Mouse (Mus musculus): ENCODE measurements at regions not wholly inside any gene's neighbourhood (a gene's known extent, or its start where the extent isn't known, plus 50 kb on each side); places are given as distances from the start of the nearest gene placed in this dataset.

GRCm38 (mm10) chr4:152731988-152732387, 254.3 kb upstream of the Kcnab2 start:
- peak; percentile 44 to 52 for DNase-seq (ENCODE audit: low spot score in 2 of 2)

- no peak for DNase-seq (ENCODE audit: low spot score in 2 of 2)
These were observed 253.5 kb upstream of the Kcnab2 start for GRCm38 (mm10) chr4:152731082-152731720.

- DNase-seq (ENCODE audit: low spot score in 2 of 2) = no peak
These were observed 251.8 kb upstream of the Kcnab2 start for GRCm38 (mm10) chr4:152729421-152729820.

- no peak for DNase-seq (ENCODE audit: low spot score in 2 of 2)
These were observed 248.2 kb upstream of the Kcnab2 start for GRCm38 (mm10) chr4:152725881-152726280.

- DNase-seq (ENCODE audit: low spot score in 2 of 2) = no peak
These were observed 247.8 kb upstream of the Kcnab2 start for GRCm38 (mm10) chr4:152725423-152725822.

GRCm38 (mm10) chr4:152724741-152725140, 247.1 kb upstream of the Kcnab2 start:
- DNase-seq (ENCODE audit: low spot score in 2 of 2) = no peak

GRCm38 (mm10) chr4:152724026-152724425, 246.4 kb upstream of the Kcnab2 start:
- DNase-seq (ENCODE audit: low spot score in 2 of 2) = no peak

- no peak for DNase-seq (ENCODE audit: low spot score in 2 of 2)
These were observed 242.9 kb upstream of the Kcnab2 start for GRCm38 (mm10) chr4:152720528-152720927.

- DNase-seq (ENCODE audit: low spot score in 2 of 2) = no peak
These were observed 241.9 kb upstream of the Kcnab2 start for GRCm38 (mm10) chr4:152719416-152720127.

GRCm38 (mm10) chr4:152710339-152710738, 232.7 kb upstream of the Kcnab2 start:
- no peak for DNase-seq (ENCODE audit: low spot score in 2 of 2)

GRCm38 (mm10) chr4:152700217-152700616, 222.5 kb upstream of the Kcnab2 start:
- DNase-seq (ENCODE audit: low spot score in 2 of 2) = no peak

GRCm38 (mm10) chr4:152697247-152697960, 219.7 kb upstream of the Kcnab2 start:
- peak; percentile 5 to 16 for DNase-seq (ENCODE audit: low spot score in 2 of 2)

GRCm38 (mm10) chr4:152691735-152692134, 214.1 kb upstream of the Kcnab2 start:
- no peak for DNase-seq (ENCODE audit: low spot score in 2 of 2)

GRCm38 (mm10) chr4:152691302-152691701, 213.6 kb upstream of the Kcnab2 start:
- peak in 1 of 2 experiments; percentile 12 for DNase-seq (ENCODE audit: low spot score in 2 of 2)

GRCm38 (mm10) chr4:152690766-152691165, 213.1 kb upstream of the Kcnab2 start:
- no peak for DNase-seq (ENCODE audit: low spot score in 2 of 2)

- DNase-seq (ENCODE audit: low spot score in 2 of 2) = no peak
These were observed 212.2 kb upstream of the Kcnab2 start for GRCm38 (mm10) chr4:152689831-152690230.

- no peak for DNase-seq (ENCODE audit: low spot score in 2 of 2)
These were observed 208.9 kb upstream of the Kcnab2 start for GRCm38 (mm10) chr4:152686509-152687081.

GRCm38 (mm10) chr4:152674140-152674539, 196.5 kb upstream of the Kcnab2 start:
- DNase-seq (ENCODE audit: low spot score in 2 of 2) = no peak

- no peak for DNase-seq (ENCODE audit: low spot score in 2 of 2)
These were observed 185.8 kb upstream of the Kcnab2 start for GRCm38 (mm10) chr4:152663482-152663881.

- DNase-seq (ENCODE audit: low spot score in 2 of 2) = no peak
These were observed 185.4 kb upstream of the Kcnab2 start for GRCm38 (mm10) chr4:152663069-152663468.

GRCm38 (mm10) chr4:152662439-152662838, 184.8 kb upstream of the Kcnab2 start:
- no peak for DNase-seq (ENCODE audit: low spot score in 2 of 2)

- no peak for DNase-seq (ENCODE audit: low spot score in 2 of 2)
These were observed 172.5 kb upstream of the Kcnab2 start for GRCm38 (mm10) chr4:152650198-152650597.
